Mouse (Mus musculus) hematopoietic multipotent progenitor cell, adult 10-12 weeks (in vitro differentiated cells): ENCODE results near the gene Edem1. TPM values are rescaled to one million over a fixed set of nuclear protein-coding genes. Genes with fewer than 3 reads are reported as not detected.

Source experiments
- polyA plus RNA-seq: library from polyadenylated mRNA; stranded (reverse); fragments of >175 nt; gene quantifications from 2 replicates; pipeline ENCODE4 v1.2.3, GENCODE M21; 2012; ENCODE audit warnings: low replicate concordance

The Edem1 gene
- 15.7 and 29.5 TPM in 2 replicates for polyA plus RNA-seq

DNA sequence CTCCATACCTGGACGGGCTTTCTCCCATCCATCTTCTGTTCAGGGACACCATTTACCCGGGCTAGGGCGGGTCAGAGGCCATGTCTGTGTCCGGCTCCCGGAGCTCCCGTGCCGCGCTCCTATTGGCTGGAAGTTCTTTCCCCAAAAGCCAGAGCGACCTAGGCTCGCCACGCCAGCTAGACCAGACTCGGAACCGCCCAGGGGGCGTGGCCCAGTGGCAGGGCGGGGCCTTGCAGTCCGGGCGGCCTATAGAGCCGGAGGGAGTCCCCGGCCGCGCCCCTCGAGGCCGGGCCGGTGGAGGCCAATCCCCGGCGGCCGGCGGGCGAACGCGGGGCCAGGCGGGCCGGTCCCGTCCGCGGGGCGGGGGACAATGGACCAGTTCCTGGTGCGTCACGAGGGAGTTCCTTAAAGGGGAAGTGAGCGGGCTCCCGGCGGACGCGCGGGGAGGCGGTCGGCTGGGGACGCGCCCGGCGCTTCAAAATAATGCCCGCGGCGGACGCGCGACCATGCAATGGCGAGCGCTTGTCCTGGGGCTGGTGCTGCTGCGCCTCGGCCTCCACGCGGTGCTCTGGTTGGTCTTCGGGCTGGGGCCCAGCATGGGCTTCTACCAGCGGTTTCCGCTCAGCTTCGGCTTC lies at the start of gene Edem1:
Gene Edem1 (plus strand): TSS at position 408 of the 635 bp plus-strand sequence.

DNA sequence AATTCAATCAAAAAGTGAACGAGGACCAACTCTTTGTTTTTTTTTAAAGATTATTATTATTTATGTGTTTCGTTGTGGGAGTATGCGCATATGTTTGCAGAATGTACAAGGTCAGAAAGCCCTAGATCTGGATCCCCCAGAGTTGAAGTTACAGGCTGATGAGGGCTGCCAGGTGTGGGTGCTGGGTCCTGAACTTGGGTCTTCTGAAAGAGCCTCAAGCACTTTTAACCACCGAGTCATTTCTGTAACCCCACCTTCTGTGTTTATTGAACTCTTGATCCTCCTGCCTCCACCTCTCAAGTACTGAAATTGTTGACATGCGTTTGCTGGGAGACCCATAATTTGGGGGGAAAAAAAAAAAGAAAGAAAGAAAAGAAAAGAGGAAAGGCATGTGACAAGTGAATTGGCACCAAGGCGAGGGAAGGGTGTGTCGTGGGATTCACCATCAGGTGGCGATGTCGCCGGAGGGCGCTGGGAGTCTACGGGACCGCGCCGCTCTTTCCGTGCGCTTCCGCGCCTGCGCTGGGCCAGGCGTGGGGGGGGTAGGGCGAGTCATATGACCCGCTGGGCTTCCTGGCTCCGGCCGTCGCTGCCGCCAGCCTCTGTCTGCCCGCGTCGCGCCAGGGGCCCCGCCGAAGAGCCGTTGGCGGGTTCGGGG lies 45.8 kb upstream of the Edem1 start, which contains the start of gene Arl8b:
Gene Arl8b (plus strand): TSS at position 574 of the 658 bp plus-strand sequence.

Other genes with a start within 250 kb of the Edem1 start
- gene Bhlhe40, start 168.0 kb upstream of the Edem1 start, polyA plus RNA-seq: 34.8 and 49.4 TPM in 2 replicates
- 7.1 and 12.0 TPM in 2 replicates for gene Arl8b, start 45.5 kb upstream of the Edem1 start, polyA plus RNA-seq